Mouse (Mus musculus) retina, postnatal 7 days (tissue): ENCODE measurements around the gene Vezt.

Experiments used
- DNase-seq: peaks from one replicate; pipeline ENCODE4 v3.0.0-alpha.2; 2012; ENCODE audit warnings: low read depth, low spot score

Gene Vezt

DNA sequence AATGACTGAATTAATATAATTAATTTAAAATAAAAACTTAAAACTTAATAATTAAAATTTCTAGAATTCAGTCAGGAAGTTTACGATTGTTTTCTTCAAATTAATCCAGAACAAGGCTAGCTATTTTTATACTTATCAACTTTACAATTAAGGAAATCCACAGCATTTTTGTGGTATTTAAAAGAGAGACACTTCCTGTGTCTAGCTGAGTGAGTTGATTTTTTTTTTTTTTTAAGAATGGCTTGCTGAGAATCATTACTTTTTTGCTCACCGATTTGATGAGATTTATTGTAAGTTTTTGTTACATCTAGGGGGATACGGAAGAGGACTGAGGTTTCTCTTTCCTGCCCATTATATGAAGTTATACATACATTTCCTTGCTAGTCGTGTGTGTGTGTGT, 2.0 kb upstream of the Vezt start:
- no peak for DNase-seq

GRCm38 (mm10) chr10:94037196-94037595, 1.6 kb upstream of the Vezt start:
- no peak for DNase-seq

GRCm38 (mm10) chr10:94036375-94036758, 750 bp upstream of the Vezt start:
- no peak for DNase-seq

DNA sequence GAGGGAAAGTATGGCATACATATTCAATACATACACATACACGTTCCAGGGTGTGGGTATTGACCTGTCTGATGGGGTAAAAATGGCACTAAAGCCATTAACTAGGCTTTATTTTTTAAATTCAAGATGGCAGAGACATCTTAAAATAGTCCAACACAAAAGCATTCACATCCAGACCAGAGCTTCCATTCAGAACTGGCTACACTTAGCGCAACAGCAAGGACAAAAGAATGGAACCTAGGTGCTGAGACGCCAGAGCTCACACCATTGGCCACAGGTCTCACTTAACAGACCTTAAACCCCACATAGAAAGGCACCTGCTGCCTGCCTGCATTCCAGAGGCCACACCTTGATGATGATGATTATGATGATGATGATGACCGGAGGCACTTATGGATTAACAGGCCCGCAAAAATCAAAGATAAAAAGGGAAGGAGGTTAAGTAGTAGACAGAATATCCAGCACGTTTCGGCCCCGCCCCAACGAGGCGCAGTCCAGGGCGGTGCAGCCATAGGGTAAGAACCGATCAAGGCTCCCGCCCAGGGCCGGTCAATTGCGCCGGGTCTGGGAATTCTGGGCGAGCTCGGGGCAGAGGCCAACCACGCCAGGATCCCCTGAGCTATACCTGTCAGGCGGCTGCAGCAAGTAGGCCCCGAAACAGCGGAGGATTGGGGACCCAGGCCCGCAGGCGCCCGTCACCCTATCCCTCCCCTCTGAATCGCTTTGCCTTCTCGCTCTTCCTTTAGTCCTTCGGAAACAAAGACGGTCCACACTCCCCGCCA, 550 bp downstream of the Vezt start:
- no peak for DNase-seq

- DNase-seq: no peak
These were observed 4.5 kb downstream of the Vezt start for GRCm38 (mm10) chr10:94031164-94031563.

GRCm38 (mm10) chr10:94028493-94028892, 7.1 kb downstream of the Vezt start:
- no peak for DNase-seq

DNA sequence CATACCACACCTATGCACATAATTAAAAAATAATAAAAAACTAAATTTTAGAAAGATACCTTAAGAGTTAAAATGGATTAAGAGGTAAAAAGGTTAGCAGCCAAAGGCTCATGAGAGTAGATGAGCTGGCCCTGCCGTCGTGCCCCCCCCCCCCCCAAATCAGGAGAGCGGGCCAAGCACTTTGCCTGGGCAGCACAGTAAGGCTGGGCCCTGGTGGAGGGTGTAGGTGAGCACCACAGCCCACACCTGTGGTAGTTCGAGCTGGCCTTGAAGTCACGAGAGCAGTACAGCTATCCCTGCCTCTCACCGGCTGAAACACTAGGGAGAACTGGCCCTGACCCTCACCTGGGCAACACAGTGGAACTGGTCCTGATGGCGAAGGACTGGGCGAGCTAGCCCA, 10.5 kb downstream of the Vezt start:
- no peak for DNase-seq

DNA sequence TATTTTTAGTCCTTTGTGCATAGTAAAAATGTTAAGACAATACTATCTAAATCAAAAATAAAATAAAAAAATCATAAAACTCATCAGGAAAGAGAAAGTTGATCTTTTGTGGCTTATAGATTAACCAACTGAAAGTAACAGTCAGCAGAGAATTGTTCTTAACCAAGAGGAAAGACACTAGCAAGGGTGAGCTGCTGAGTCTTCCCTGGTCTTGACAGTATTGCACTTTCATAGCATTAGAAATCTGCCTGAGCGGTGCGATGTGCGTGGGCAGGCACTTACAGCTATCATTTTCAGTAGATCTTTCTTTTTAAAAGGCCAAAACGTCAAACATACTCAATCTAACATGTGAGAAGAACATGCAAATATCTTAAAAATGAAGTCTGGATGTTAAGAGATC, 14.6 kb downstream of the Vezt start:
- DNase-seq: no peak

- no peak for DNase-seq
These were observed 15.0 kb downstream of the Vezt start for GRCm38 (mm10) chr10:94020587-94020986.

- no peak for DNase-seq
These were observed 18.2 kb downstream of the Vezt start for GRCm38 (mm10) chr10:94017455-94017854.

- DNase-seq: no peak
These were observed 21.4 kb downstream of the Vezt start for GRCm38 (mm10) chr10:94014200-94014599.

DNA sequence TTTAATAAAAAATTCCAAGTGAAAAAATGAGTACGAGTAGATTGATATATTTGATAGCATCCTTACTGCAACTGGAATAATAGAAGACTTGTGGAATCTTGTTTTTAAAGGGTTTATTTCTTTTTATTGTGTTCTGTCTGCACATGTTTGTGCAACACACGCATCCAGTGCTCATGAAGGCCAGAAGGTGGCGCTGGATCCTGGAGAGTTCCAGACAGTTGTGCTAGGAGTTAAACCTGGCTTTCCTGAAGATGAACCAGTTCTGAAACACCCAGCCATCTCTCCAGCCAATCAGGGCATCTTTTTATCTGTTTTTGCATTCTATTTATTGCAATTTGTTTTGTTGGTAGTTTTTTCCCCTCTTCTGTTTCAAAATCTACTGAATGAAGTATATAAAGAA, 22.4 kb downstream of the Vezt start:
- no peak for DNase-seq

- no peak for DNase-seq
These were observed 24.6 kb downstream of the Vezt start for GRCm38 (mm10) chr10:94011024-94011423.

DNA sequence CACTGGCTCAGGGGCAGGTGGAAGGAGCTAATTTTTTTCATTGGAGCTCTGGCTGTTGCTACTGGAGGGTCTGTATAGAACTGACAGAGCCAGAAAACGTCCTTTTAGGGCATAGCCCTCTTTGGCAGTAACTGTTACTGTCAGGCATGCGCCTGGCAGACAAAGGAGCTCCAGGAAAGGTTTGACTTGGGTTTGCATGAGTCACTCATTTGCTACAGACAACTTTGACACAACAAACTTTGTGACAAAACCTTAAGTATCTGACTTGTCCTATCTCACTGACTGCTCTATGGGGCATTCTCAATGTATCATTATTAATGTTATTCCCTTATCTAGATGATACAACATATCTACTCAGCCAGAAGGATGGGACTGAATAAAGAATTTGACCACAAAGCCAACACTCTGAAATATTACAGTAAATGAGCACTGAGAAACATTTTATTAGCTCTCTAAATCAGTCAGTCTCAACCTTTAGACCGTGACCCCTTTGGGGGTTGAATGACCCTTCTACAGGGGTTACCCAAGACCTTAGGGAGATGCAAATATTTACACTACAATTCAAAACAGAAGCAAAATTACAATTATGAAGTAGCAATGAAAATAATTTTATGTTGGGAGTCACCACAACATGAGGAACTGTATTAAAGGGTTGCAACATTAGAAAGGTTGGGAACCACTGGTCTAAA, 25.5 kb downstream of the Vezt start:
- no peak for DNase-seq

GRCm38 (mm10) chr10:94008356-94008755, 27.3 kb downstream of the Vezt start:
- no peak for DNase-seq

- no peak for DNase-seq
These were observed 35.4 kb downstream of the Vezt start for GRCm38 (mm10) chr10:94000223-94000622.

DNA sequence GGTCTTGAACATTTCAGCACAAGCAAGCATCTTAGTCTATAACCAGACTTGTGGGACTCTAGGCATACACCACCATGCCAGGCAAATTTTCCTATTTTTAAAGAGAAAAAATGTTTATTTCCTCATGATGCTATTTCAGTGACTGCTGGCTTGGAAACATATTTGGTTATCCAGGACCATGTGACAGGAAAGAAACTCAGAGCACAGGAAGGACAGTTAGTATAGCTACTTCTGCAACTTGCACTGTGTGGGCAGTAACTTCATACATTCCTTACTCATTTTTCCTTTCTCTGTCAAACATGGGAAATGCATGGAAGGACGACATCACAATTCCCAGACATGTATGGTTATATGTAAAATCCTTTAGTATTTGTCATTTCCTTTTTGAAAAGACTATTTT, 36.3 kb downstream of the Vezt start:
- DNase-seq: no peak

DNA sequence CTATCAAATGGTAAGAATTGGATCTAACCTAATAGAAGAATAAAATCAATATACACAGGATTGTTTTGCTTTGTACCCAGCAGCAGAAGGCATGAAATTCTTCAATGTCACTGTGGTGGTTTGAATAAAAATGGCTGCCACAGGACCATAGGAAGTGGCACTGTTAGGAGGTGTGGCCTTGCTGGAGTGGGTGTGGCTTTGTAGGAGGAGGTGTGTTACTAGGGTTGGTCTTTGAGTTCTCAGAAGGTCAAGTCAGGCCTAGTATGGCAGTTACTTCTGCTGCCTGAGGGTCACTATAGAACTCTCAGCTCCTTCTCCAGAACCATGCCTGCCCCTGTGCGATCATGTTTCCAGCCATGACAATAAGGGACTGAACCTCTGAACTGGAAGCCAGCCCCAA, 40.5 kb downstream of the Vezt start:
- DNase-seq: no peak

DNA sequence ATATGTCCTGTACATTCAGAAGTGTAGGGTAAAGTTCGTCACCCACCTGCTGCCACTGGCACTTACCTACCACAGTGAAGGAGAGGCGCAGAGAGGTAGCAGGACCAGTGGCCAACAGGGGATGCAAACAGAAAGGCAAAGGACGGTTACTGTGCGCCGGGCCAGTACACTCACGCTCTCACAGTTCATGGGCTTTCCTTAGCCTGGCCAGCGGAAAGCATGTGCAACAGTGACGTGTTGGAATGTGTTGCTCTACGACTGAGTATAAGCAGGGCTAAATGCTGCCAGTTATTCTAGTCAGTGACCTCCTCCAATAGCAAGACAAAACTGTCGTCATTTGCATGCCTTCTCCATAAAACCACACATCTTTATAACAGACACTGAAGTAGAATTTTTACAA, 41.5 kb downstream of the Vezt start:
- DNase-seq: no peak

DNA sequence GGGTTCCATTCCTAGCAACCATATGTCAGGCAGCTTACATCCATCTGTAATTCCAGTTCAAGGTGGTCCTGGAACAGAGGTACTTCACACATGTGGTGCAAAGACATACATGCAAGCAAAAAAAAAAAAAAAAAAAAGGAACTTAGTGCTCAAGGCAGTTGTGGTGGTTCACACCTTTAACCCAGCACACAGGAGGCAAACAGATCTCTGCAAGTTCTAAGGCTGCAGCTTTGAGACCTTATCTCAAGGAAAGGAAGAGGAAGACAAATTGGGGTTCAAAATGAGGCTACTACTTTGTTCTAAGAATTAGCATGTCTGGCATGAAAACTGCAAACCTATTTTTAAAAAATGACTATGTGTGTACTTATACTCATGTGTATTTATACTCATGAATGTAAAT, 50.3 kb downstream of the Vezt start:
- DNase-seq: no peak

DNA sequence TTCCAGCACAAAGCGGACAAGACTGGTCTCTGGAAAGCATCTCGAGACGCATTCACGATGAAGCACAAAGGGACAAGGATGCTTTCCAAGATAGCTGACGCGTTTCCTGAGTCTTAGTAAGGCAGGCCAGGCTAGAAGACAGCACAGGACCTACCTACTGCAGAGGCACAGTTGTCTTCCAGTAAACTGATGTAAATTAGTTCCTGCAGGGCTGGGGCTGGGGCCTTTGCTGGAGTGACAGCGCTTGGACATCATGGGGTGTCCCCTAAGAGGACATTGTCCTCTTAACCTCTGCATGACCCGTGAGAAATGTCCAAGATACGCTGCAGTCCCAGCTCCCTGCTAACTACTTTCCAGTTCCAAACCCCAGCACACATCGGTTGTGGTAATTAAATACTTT, 66.3 kb downstream of the Vezt start:
- DNase-seq: no peak

DNA sequence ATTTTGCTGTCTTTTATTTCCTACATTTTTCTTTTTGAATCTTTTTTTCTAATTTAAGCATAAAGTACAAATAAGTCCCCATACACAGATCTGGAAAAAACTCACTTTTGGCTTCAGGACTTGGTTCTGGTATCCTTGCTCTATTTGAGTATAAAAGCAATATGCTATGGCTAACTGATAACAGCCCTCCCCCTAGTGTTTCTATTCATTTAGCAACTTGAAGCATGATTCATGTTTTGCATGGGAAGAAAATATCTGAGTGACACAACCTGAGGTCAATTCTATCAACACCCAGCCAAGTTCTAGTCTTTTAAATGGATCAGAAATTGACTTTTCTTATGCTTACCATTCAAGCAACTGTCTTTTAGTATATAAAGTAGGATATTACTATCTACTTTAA, 68.1 kb downstream of the Vezt start:
- DNase-seq: no peak

GRCm38 (mm10) chr10:93954023-93954422, 81.6 kb downstream of the Vezt start:
- no peak for DNase-seq
